Mouse (Mus musculus) urinary bladder, adult 2 months (tissue): ENCODE results near the gene Wfdc15b. TPM values are rescaled to one million over a fixed set of nuclear protein-coding genes. Genes with fewer than 3 reads are reported as not detected.

ENCODE experiments used
- DNase-seq: peaks from one replicate; pipeline ENCODE4 v3.0.0; 2022; ENCODE audit warnings: low spot score
- polyA plus RNA-seq: library from polyadenylated mRNA; depleted of rRNA; stranded (reverse); fragments of >200 nt; gene quantifications from 2 replicates; pipeline ENCODE4 v1.2.3, GENCODE M21; 2012; rRNA removed

Gene Wfdc15b
- polyA plus RNA-seq, 1 experiment, result 114 TPM

DNA sequence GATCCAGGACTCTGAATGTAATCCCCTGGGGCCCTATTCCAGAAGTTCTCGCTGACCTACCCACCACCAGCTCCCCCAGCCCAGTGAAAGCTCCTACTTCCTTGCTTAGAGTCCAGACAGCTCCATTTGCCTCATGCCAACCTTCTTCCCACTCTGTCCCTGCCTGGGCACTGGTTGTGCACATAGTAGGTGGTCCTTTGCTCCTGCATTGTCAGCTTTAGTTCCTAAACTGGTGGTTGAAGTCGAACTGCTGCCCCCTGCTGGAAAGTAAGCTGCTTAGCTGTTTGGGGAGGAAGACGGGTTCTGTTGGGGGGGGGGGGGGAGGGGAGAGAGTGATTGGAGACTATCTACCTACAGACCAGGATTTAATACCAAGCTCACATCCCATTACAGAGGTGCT, 41.3 kb downstream of the Wfdc15b start:
- DNase-seq, result no peak

DNA sequence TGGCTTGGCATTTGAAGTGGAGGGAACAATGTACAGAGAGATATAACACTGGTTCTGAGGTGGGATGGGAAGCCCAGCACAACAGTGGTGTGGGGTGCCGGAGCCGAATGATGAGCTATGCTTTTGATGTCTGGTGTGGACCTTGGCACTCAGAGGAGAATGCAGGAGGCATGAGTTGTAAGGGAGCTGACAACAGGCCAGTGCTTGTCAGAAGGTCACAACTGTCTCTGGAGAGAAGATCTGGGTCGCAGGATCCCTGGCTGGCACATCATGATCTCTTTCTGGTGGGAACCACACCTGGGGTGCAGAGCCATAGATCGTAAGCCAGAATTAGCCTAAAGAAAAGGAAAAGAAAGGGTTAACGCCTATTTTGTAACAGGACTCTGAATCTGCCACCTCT, 43.6 kb downstream of the Wfdc15b start:
- DNase-seq, result no peak

DNA sequence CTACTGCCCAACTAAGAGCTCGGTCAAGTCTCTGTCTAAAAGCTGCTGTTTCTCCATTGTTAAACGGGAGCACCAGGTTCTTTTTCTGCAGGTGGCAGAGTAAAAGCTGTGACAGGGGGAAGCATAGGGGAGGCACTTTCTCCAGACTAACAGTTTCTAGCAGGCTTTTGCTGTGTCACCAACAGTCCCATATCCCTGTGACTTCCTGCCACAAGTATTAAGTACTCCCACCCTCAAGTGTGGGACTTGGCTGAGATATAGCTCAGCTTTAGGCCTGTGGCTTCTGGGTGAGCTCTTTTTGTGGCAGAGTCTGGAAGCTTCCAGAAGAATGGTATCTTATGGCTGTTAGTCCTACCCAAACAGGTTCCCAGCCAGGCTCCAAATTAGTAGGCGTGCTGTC, 45.6 kb downstream of the Wfdc15b start:
- no peak for DNase-seq

DNA sequence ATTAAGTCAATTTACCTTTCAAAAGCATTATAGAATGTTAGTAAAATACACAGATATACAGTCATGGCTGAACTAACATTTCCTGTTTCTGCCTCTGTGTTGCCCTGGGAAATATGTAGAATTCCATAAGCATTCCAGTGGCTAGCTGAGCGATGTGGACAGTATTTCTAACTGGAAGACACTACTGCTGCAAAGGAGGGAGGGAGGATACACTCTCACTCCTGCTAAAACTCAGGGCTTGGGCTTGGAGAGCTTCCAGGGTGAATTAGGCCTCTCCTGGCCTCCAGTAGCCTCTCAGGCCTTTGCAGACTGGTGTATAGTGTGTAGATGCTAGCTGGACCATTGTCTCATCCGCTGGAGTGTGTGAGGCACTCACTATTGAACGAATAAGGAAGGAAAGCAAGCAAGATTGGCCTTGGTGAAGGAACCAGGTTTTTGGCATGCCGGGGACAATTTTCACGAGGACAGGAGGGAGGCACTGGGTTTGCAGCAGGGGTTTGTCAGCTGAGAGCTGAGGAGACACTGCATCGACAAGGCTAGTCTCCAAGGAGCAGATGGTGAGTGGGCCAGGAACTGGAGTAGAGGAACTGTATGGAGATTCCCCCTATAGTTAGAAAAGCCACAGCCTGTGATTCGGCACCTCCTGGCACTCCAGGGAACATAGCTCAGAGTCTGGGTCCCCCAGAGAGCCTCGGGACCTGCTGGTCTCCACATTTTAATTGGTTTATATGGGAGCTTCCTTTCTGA, 46.6 kb downstream of the Wfdc15b start:
- DNase-seq, result no peak

DNA sequence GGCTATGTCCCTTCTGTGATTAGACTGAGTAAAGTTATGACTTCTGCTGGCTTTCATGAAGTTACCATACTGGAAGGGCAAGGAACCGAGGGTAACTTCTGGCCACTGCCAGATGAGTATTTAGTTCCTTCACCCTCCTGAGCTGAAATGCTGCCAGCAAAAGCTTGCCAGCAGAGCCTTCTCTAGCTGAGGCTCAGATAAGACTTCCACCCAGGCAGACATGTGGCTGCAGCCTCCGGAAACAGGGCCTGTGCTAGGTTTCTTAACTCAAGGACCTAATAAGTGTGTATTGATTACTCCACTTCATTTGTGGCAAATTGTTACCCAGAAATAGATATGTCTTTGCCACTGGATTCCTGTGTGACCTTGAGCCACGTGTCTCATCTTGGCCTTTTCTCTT, 48.1 kb downstream of the Wfdc15b start:
- DNase-seq, result no peak

DNA sequence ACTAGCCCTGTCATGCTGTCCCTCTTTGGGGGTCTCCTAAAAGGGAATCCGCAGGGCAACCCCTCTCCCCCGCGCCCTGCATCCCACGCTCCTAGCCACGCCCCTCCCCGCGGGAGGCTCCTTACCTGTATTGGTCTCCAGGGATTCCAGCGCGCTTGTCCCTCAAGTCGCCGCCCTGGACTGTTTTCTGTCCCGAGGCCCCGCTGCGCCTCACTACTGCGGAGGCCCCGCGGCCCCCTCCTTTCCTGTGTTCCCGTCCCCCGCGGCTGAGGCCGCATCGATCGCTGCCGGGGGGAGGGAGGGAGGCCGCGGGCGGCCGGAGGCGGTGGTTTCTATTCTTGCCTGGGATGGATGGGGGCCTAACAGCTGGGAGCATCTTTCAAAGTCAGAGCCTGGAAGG, 50.6 kb downstream of the Wfdc15b start, which contains the start of gene Kcns1:
Kcns1 (minus strand) TSS at position 212 of the 400 bp plus-strand sequence.
- DNase-seq, result no peak

DNA sequence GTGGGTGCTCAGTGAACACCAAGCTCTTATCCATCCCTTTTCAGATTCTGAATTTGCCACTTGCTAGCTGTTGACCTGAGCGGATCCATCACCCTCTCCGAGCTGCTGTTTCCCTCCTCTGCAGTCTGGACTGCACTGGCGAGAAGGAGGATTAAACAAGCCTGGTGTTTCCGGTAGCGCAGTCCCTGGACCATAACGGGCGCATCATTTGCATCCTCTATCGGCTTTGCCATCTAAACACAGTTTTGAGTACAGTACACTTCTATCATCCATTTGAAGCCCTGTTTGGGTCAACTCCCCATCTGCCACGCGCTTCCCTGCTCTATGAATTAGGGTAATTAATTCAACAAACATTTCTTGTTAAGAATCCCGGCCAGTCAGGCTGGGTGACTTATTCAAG, 51.1 kb downstream of the Wfdc15b start:
- DNase-seq, result no peak

DNA sequence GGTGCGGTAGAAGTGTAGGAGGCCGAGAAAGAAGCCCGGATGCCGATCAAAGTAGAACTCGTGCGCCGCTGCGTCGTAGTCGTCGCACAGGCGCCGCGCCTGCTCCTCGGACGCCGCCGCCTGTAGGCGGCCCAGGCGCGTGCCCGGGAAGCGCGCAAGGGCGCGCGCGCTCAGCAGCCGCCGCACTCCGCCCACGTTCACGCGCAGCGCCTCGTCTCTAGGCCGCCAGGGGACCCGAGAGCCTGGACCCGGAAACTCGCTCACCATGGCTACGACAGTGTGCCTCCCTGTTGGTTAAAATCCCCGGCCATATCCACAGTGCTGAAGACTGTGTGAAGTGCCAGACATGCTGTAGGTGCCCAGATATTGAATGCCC, 52.9 kb downstream of the Wfdc15b start:
- no peak for DNase-seq

DNA sequence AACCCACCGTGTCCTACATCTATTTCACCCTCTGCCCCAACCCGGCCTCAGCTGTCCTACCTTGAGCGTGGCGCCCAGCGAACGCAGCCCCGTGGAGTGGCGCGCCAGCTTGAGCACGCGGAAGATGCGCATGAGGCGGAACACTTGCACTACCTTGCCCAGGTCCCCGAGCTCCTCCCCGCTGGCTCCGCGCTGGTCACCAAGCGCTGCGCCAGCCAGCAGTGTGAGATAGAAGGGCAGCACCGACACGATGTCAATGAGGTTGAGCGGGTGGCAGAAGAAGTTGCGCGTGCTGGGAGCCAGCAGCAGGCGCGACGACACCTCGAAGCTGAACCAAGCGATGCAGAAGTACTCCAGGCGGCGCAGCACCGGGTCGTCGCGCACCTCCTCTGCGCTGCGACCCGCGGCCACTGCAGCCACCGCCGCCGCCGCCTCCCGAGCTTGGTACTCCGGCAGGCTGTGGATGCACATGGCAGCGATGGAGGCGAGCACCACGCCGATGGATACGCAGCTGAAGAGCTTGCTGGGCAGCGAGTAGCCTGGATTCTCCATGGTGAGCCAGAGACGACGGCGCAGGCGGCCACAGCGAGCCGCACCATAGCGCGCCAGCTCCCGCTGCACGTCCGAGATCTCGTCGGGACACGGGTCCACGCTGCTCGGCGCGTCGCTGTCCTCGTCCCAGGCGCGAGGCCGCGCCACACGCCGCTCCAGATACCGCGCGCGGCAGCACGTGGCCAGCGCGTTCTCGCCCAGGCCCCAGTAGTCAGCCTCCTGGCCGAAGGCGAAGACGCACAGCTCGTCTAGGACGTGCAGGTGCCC, 53.5 kb downstream of the Wfdc15b start:
- DNase-seq, result no peak

DNA sequence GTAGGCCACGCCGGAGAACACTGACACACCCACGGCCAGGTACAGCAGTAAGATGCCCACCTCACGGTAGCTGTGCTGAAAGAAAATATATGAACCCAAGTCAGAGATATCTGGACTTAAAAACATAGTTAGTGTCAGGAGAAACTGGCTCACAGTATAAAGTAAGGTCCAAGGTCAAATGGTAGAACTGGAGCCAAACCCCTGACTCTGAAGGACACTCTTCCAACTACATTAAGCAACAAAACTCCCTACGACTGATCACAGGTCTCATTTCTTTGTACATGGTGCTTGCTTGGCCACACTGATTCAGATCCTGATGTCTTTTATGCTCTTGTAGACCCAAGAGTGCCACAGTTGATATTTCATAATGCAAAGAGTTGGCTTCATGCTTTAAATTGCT, 56.5 kb downstream of the Wfdc15b start:
- DNase-seq, result no peak

Other genes starting within 250 kb of the Wfdc15b start
- gene Ywhab, start 226.7 kb downstream of the Wfdc15b start, polyA plus RNA-seq, result 134 and 158 TPM in 2 replicates
- gene Pabpc1l, start 196.2 kb downstream of the Wfdc15b start, polyA plus RNA-seq, result 0.95 and 1.6 TPM in 2 replicates
- gene Stk4, start 151.3 kb downstream of the Wfdc15b start, polyA plus RNA-seq, result 18.3 and 20.9 TPM in 2 replicates
- gene Tomm34, start 150.5 kb downstream of the Wfdc15b start, polyA plus RNA-seq, result 38.6 and 48.0 TPM in 2 replicates
- 0.03 TPM in 1 of 2 replicates, not detected in the other for gene Kcns1, start 50.5 kb downstream of the Wfdc15b start, polyA plus RNA-seq
- 0.03 TPM in 1 of 2 replicates, not detected in the other for gene Wfdc5, start 38.9 kb downstream of the Wfdc15b start, polyA plus RNA-seq
- gene Wfdc12, start 31.1 kb downstream of the Wfdc15b start, polyA plus RNA-seq, result 0.10 and 0.11 TPM in 2 replicates
- gene Wfdc15a, start 21.5 kb downstream of the Wfdc15b start, polyA plus RNA-seq, result not detected in 2 replicates
- gene Svs2, start 16.8 kb upstream of the Wfdc15b start, polyA plus RNA-seq, result not detected in 2 replicates
- gene Svs3b, start 35.0 kb upstream of the Wfdc15b start, polyA plus RNA-seq, result not detected in 2 replicates
- not detected in 2 replicates for gene Svs4, start 56.8 kb upstream of the Wfdc15b start, polyA plus RNA-seq
- not detected in 2 replicates for gene Svs3a, start 67.6 kb upstream of the Wfdc15b start, polyA plus RNA-seq
- gene Svs6, start 95.1 kb upstream of the Wfdc15b start, polyA plus RNA-seq, result not detected in 2 replicates
- 0.11 TPM in 1 of 2 replicates, not detected in the other for gene Svs5, start 111.1 kb upstream of the Wfdc15b start, polyA plus RNA-seq
- 28.3 and 42.1 TPM in 2 replicates for gene Slpi, start 167.4 kb upstream of the Wfdc15b start, polyA plus RNA-seq
- gene Rbpjl, start 181.5 kb upstream of the Wfdc15b start, polyA plus RNA-seq, result 0.01 TPM in 1 of 2 replicates, not detected in the other
- gene Matn4, start 183.5 kb upstream of the Wfdc15b start, polyA plus RNA-seq, result 3.1 and 3.4 TPM in 2 replicates
- 150 and 162 TPM in 2 replicates for gene Sdc4, start 222.2 kb upstream of the Wfdc15b start, polyA plus RNA-seq
- 38.9 and 45.9 TPM in 2 replicates for gene Sys1, start 235.3 kb upstream of the Wfdc15b start, polyA plus RNA-seq
- 3.0 and 4.4 TPM in 2 replicates for gene Gm20458, start 239.3 kb upstream of the Wfdc15b start, polyA plus RNA-seq